Mouse (Mus musculus) spleen, embryonic (tissue): ENCODE data around the gene Ythdf2.

ENCODE experiments used
- CTCF ChIA-PET: fragments of 350-600 bp; sonication (Branson Sonifier 250); formaldehyde crosslinking; loops from one replicate; lab custom pipeline; 2022; lab: Charles Lee

The Ythdf2 gene

GRCm38 (mm10) chr4:132156941-132157622 is 55.0 kb downstream of the Ythdf2 start:
- CTCF ChIA-PET, result no interaction called here

GRCm38 (mm10) chr4:132154877-132155670 is 57.0 kb downstream of the Ythdf2 start:
- CTCF ChIA-PET, result no interaction called here

- CTCF ChIA-PET, result no interaction called here
Measured at GRCm38 (mm10) chr4:132151673-132152072, 60.4 kb downstream of the Ythdf2 start.

- CTCF ChIA-PET, result no interaction called here
Measured at GRCm38 (mm10) chr4:132146201-132146600, 65.9 kb downstream of the Ythdf2 start.

DNA sequence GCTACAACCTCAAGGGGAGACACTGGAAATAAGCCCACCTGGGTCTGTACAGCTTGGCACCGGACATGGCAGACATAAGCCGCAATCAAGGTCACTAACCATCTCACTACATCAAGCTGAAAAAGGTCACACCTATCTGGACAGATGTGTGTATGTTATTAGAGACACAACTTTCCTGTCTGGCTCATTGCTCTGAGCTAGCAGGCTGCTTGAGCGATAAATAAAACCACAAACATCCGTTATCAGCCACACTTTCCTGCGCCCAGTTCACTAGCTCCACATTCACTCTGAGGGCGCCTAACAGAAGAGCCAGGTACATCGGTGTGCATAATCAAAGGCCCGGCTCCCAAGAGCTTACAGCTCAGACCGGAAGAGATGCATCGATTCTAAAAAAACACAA is 67.0 kb downstream of the Ythdf2 start:
- CTCF ChIA-PET, result interaction anchor here (0.5 kb wide), 2 partner anchors 29 to 32 kb away, joined by 3 to 4 read pairs; no protein-coding TSS in a partner anchor

- CTCF ChIA-PET, result no interaction called here
Measured at GRCm38 (mm10) chr4:132144080-132144841, 67.8 kb downstream of the Ythdf2 start, which contains the start of gene Oprd1. Oprd1 (minus strand) TSS chr4:132144486.

GRCm38 (mm10) chr4:132138640-132139039 is 73.5 kb downstream of the Ythdf2 start:
- CTCF ChIA-PET, result no interaction called here

- CTCF ChIA-PET, result no interaction called here
Measured at GRCm38 (mm10) chr4:132137013-132137412, 75.1 kb downstream of the Ythdf2 start.
